Mouse (Mus musculus) layer of hippocampus, adult 2 months (tissue): ENCODE results near the gene Fasn. TPM values are rescaled to one million over a fixed set of nuclear protein-coding genes. Genes with fewer than 3 reads are reported as not detected.

Experiments used
- DNase-seq, 2 experiments: peaks; one replicate each; pipeline ENCODE4 v3.0.0; 2022; ENCODE audit warnings: low spot score in 2 of 2
- H3K27ac ChIP-seq: fragments of 200-600 bp; 2 replicates; pipeline ENCODE4 v1.8.1; 2022
- H3K4me3 ChIP-seq: fragments of 200-600 bp; 2 replicates; pipeline ENCODE4 v1.8.1; 2022; ENCODE audit warnings: mild to moderate bottlenecking
- CTCF ChIP-seq: fragments of 200-600 bp; conservative IDR thresholded peaks from 2 replicates; pipeline ENCODE4 v1.8.1; 2022; ENCODE audit warnings: antibody characterized with exemption, mild to moderate bottlenecking, moderate library complexity
- total RNA-seq, 2 experiments: library from RNA; stranded (reverse); gene quantifications; 2 replicates each; pipeline ENCODE4 v1.2.3; 2021

Fasn gene
- total RNA-seq, 2 experiments from 2014 or later: 184 to 185 TPM

GRCm38 (mm10) chr11:120760236-120760635 lies 64.1 kb downstream of the Fasn start:
- H3K4me3 ChIP-seq: no peak overlapping the region

More at GRCm38 (mm10) chr11:120760236-120760635, 64.1 kb downstream of the Fasn start:
- no peak for DNase-seq
- H3K27ac ChIP-seq: no peak overlapping the region
- TF ChIP-seq CTCF: no peak

Other genes with a start within 250 kb of the Fasn start
- gene Arhgdia, start 242.9 kb downstream of the Fasn start, total RNA-seq: 100 to 1,000 TPM; 270 to 277 TPM
- gene Alyref, start 226.2 kb downstream of the Fasn start, total RNA-seq: 10 to 100 TPM; 58.0 to 66.8 TPM
- gene Anapc11, start 226.1 kb downstream of the Fasn start, total RNA-seq: 10 to 100 TPM; 87.1 to 89.6 TPM
- gene Npb, start 216.1 kb downstream of the Fasn start, total RNA-seq: 1 to 10 TPM; 1.3 to 1.7 TPM
- gene Pcyt2, start 206.6 kb downstream of the Fasn start, total RNA-seq: 100 to 1,000 TPM; 128 to 142 TPM
- gene Sirt7, start 199.3 kb downstream of the Fasn start, total RNA-seq: 10 to 100 TPM; 42.9 to 46.4 TPM
- gene Mafg, start 190.9 kb downstream of the Fasn start, total RNA-seq: 10 to 100 TPM; 71.6 to 80.3 TPM
- 1 to 10 TPM; 1.3 to 1.8 TPM for gene Pycr1, start 180.8 kb downstream of the Fasn start, total RNA-seq
- gene Myadml2, start 176.4 kb downstream of the Fasn start, total RNA-seq: 1 to 10 TPM; 3.9 to 8.7 TPM
- 1 to 10 TPM; 4.7 to 5.4 TPM for gene Notum, start 163.4 kb downstream of the Fasn start, total RNA-seq
- gene Aspscr1, start 151.6 kb downstream of the Fasn start, total RNA-seq: 10 to 100 TPM; 50.7 to 53.2 TPM
- 10 to 100 TPM; 13.1 to 16.9 TPM for gene Cenpx, start 110.8 kb downstream of the Fasn start, total RNA-seq
- 10 to 100 TPM; 60.0 to 70.4 TPM for gene Lrrc45, start 110.6 kb downstream of the Fasn start, total RNA-seq
- gene Rac3, start 103.1 kb downstream of the Fasn start, total RNA-seq: 10 to 100 TPM; 36.4 to 38.2 TPM
- 10 to 100 TPM in 1 of 2 experiments, 1 to 10 TPM in 1; 9.9 to 11.3 TPM for gene Dcxr, start 97.3 kb downstream of the Fasn start, total RNA-seq
- 1 to 10 TPM; 1.3 to 4.9 TPM for gene Cbr2, start 92.4 kb downstream of the Fasn start, total RNA-seq
- 10 to 100 TPM; 20.8 to 24.1 TPM for gene Hmga1b, start 61.8 kb downstream of the Fasn start, total RNA-seq
- gene Rfng, start 40.3 kb downstream of the Fasn start, total RNA-seq: 10 to 100 TPM; 67.7 to 69.7 TPM
- 100 to 1,000 TPM; 150 to 153 TPM for gene Gps1, start 40.3 kb downstream of the Fasn start, total RNA-seq
- 10 to 100 TPM; 45.6 to 46.2 TPM for gene Dus1l, start 28.1 kb downstream of the Fasn start, total RNA-seq
- gene Ccdc57, start 108.3 kb upstream of the Fasn start, total RNA-seq: 1 to 10 TPM; 8.4 to 8.7 TPM
- gene Slc16a3, start 123.9 kb upstream of the Fasn start, total RNA-seq: 1 to 10 TPM; 1.6 to 1.9 TPM
- gene Csnk1d, start 166.8 kb upstream of the Fasn start, total RNA-seq: 100 to 1,000 TPM; 133 to 136 TPM
- not detected for gene Cd7, start 214.9 kb upstream of the Fasn start, total RNA-seq
- not detected for gene Sectm1b, start 239.0 kb upstream of the Fasn start, total RNA-seq